Mouse (Mus musculus): ENCODE measurements at regions not wholly inside any gene's neighbourhood (a gene's known extent, or its start where the extent isn't known, plus 50 kb on each side); places are given as distances from the start of the nearest gene placed in this dataset.

GRCm38 (mm10) chr4:95279200-95279599 is 227.2 kb upstream of the Jun start:
- Histone ChIP-seq H3K36me3 (ENCODE audit: insufficient read depth, low read length) (no peaks in the 10 kb centered on the region), H3K9ac (ENCODE audit: low read depth, low read length) (no peak overlapping the region), H3K4me3 (replicated peaks; ENCODE audit: low read depth, low read length) (no peak overlapping the region), H3K4me2 (ENCODE audit: low read length) (peak overlapping the region; percentile 30), H3K27ac (peak overlapping the region; percentile 93), H3K9me3 (replicated peaks; ENCODE audit: low read length) (no peaks in the 10 kb centered on the region), H3K27me3 (ENCODE audit: insufficient read depth, low read length) (no peaks in the 10 kb centered on the region), H3K4me1 (replicated peaks; ENCODE audit: insufficient read depth, low read length) (peaks cover 21% of the 10 kb centered on the region)
- ATAC-seq (replicated peaks; ENCODE audit: low FRiP score, low read depth) (peak; percentile 48; the same call in 1 of the 2 replicates), DNase-seq (ENCODE audit: low spot score) (peak; percentile 72)
- WGBS = 57% methylated on average over 2 of the region's 2 CpGs
- no peak for TF ChIP-seq CTCF (IDR thresholded peaks at IDR 0.05; ENCODE audit: low read depth)

GRCm38 (mm10) chr4:95282083-95282482 is 230.1 kb upstream of the Jun start:
- Histone ChIP-seq H3K27me3 (ENCODE audit: insufficient read depth, low read length) (no peaks in the 10 kb centered on the region), H3K4me2 (ENCODE audit: low read length) (no peak overlapping the region), H3K9ac (ENCODE audit: low read depth, low read length) (no peak overlapping the region), H3K4me3 (replicated peaks; ENCODE audit: low read depth, low read length) (no peak overlapping the region), H3K36me3 (ENCODE audit: insufficient read depth, low read length) (no peaks in the 10 kb centered on the region), H3K27ac (no peak overlapping the region), H3K9me3 (replicated peaks; ENCODE audit: low read length) (no peaks in the 10 kb centered on the region), H3K4me1 (replicated peaks; ENCODE audit: insufficient read depth, low read length) (peaks cover 21% of the 10 kb centered on the region)
- DNase-seq (ENCODE audit: low spot score) = no peak
- ATAC-seq (replicated peaks; ENCODE audit: low FRiP score, low read depth) = peak; percentile 41; the same call in 1 of the 2 replicates
- WGBS = 28% methylated on average over 3 of the region's 3 CpGs
- TF ChIP-seq CTCF (IDR thresholded peaks at IDR 0.05; ENCODE audit: low read depth) = no peak

GRCm38 (mm10) chr4:95283789-95284188 is 231.8 kb upstream of the Jun start:
- DNase-seq (ENCODE audit: low spot score) (no peak), ATAC-seq (replicated peaks; ENCODE audit: low FRiP score, low read depth) (no peak)
- no peaks in the 10 kb centered on the region for H3K36me3 ChIP-seq (ENCODE audit: insufficient read depth, low read length)
- H3K4me3 ChIP-seq (replicated peaks; ENCODE audit: low read depth, low read length) = no peak overlapping the region
- WGBS = 54% methylated on average over 2 of the region's 2 CpGs
- TF ChIP-seq CTCF (IDR thresholded peaks at IDR 0.05; ENCODE audit: low read depth) = no peak
- no peaks in the 10 kb centered on the region for H3K9me3 ChIP-seq (replicated peaks; ENCODE audit: low read length)
- H3K4me1 ChIP-seq (replicated peaks; ENCODE audit: insufficient read depth, low read length) = peaks cover 15% of the 10 kb centered on the region
- no peaks in the 10 kb centered on the region for H3K27me3 ChIP-seq (ENCODE audit: insufficient read depth, low read length)
- H3K9ac ChIP-seq (ENCODE audit: low read depth, low read length) = no peak overlapping the region
- H3K27ac ChIP-seq = peak overlapping the region; percentile 27; the same call in 1 of the 2 replicates
- no peak overlapping the region for H3K4me2 ChIP-seq (ENCODE audit: low read length)

- no peak for ATAC-seq (replicated peaks; ENCODE audit: low FRiP score, low read depth)
- Histone ChIP-seq H3K36me3 (ENCODE audit: insufficient read depth, low read length) (no peaks in the 10 kb centered on the region), H3K27ac (no peak overlapping the region), H3K27me3 (ENCODE audit: insufficient read depth, low read length) (no peaks in the 10 kb centered on the region), H3K9ac (ENCODE audit: low read depth, low read length) (no peak overlapping the region), H3K4me2 (ENCODE audit: low read length) (no peak overlapping the region), H3K4me3 (replicated peaks; ENCODE audit: low read depth, low read length) (no peak overlapping the region), H3K9me3 (replicated peaks; ENCODE audit: low read length) (no peaks in the 10 kb centered on the region), H3K4me1 (replicated peaks; ENCODE audit: insufficient read depth, low read length) (peaks cover 13% of the 10 kb centered on the region)
- WGBS = 92% methylated on average over 2 of the region's 2 CpGs
- no peak for DNase-seq (ENCODE audit: low spot score)
- TF ChIP-seq CTCF (IDR thresholded peaks at IDR 0.05; ENCODE audit: low read depth) = no peak
These were observed 232.2 kb upstream of the Jun start for GRCm38 (mm10) chr4:95284192-95284591.

- Histone ChIP-seq H3K9me3 (replicated peaks; ENCODE audit: low read length) (no peaks in the 10 kb centered on the region), H3K27me3 (ENCODE audit: insufficient read depth, low read length) (no peaks in the 10 kb centered on the region), H3K27ac (no peak overlapping the region), H3K4me1 (replicated peaks; ENCODE audit: insufficient read depth, low read length) (peaks cover 8% of the 10 kb centered on the region; the same call in 1 of the 2 replicates), H3K4me2 (ENCODE audit: low read length) (no peak overlapping the region), H3K9ac (ENCODE audit: low read depth, low read length) (no peak overlapping the region), H3K4me3 (replicated peaks; ENCODE audit: low read depth, low read length) (no peak overlapping the region), H3K36me3 (ENCODE audit: insufficient read depth, low read length) (no peaks in the 10 kb centered on the region)
- no peak for TF ChIP-seq CTCF (IDR thresholded peaks at IDR 0.05; ENCODE audit: low read depth)
- no peak for DNase-seq (ENCODE audit: low spot score)
- WGBS = 83% methylated on average over 1 of the region's 1 CpGs
- ATAC-seq (replicated peaks; ENCODE audit: low FRiP score, low read depth) = no peak
These were observed 232.7 kb upstream of the Jun start for GRCm38 (mm10) chr4:95284696-95285095.

- Histone ChIP-seq H3K4me2 (ENCODE audit: low read length) (no peak overlapping the region), H3K9me3 (replicated peaks; ENCODE audit: low read length) (no peaks in the 10 kb centered on the region), H3K4me3 (replicated peaks; ENCODE audit: low read depth, low read length) (no peak overlapping the region), H3K4me1 (replicated peaks; ENCODE audit: insufficient read depth, low read length) (no peaks in the 10 kb centered on the region), H3K9ac (ENCODE audit: low read depth, low read length) (no peak overlapping the region), H3K27ac (no peak overlapping the region), H3K27me3 (ENCODE audit: insufficient read depth, low read length) (no peaks in the 10 kb centered on the region), H3K36me3 (ENCODE audit: insufficient read depth, low read length) (no peaks in the 10 kb centered on the region)
- DNase-seq (ENCODE audit: low spot score) = no peak
- TF ChIP-seq CTCF (IDR thresholded peaks at IDR 0.05; ENCODE audit: low read depth) = no peak
- WGBS = 23% methylated on average over 4 of the region's 4 CpGs
- no peak for ATAC-seq (replicated peaks; ENCODE audit: low FRiP score, low read depth)
These were observed 238.3 kb upstream of the Jun start for GRCm38 (mm10) chr4:95290321-95290720.

- H3K36me3 ChIP-seq (ENCODE audit: insufficient read depth, low read length) = no peaks in the 10 kb centered on the region
- DNase-seq (ENCODE audit: low spot score) (no peak), ATAC-seq (replicated peaks; ENCODE audit: low FRiP score, low read depth) (no peak)
- H3K9me3 ChIP-seq (replicated peaks; ENCODE audit: low read length) = no peaks in the 10 kb centered on the region
- no peak overlapping the region for H3K9ac ChIP-seq (ENCODE audit: low read depth, low read length)
- TF ChIP-seq CTCF (IDR thresholded peaks at IDR 0.05; ENCODE audit: low read depth) = peak; percentile 46; the same call in 1 of the 2 replicates
- no peak overlapping the region for H3K27ac ChIP-seq
- no peak overlapping the region for H3K4me3 ChIP-seq (replicated peaks; ENCODE audit: low read depth, low read length)
- no peak overlapping the region for H3K4me2 ChIP-seq (ENCODE audit: low read length)
- no peaks in the 10 kb centered on the region for H3K27me3 ChIP-seq (ENCODE audit: insufficient read depth, low read length)
- WGBS = 58% methylated on average over 4 of the region's 4 CpGs
- H3K4me1 ChIP-seq (replicated peaks; ENCODE audit: insufficient read depth, low read length) = no peaks in the 10 kb centered on the region
These were observed 242.1 kb upstream of the Jun start for GRCm38 (mm10) chr4:95294110-95294509.
